Mouse (Mus musculus): Measurements from ENCODE around the gene Gorasp2.

Gene Gorasp2

DNA sequence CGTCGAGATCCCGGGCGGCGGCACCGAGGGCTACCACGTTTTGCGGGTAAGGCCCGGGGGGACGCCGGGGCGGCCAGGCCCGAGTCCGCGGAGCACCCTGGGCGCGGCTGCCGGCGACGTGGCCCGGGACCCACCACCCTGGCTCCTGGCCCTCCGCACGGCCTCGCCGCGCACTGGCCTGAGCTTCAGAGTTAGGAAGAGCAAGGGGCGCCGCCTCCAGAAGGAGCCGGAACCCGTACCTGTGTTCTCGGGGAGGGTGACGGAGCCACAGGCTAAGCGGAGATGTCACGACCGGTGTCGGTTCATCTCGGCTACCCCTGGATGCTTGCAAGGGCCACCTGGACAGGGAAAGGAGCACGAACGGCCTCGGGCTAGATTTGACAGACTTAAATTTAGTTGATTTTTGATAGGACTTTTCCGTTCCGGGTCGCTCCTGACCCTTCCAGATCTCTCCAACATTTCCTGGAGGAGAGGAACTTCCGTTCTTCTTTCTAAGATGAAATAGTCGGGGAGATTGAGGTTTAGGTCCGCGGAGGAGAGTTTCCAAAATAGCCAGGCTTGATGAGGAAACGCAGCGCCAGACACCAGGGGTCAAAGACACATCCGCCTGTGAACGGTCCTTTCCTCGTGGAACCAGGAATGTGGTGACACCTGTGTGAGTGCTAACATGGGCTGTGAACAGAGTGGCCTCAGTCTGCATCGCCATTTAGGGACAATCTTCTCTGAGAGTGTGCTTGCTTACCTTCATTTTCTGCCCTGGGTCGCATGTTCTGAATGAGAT is 529 bp downstream of the Gorasp2 start, which contains the start of gene Gm26558:
Gene Gm26558, minus strand, starts transcription at position 394 of the 781 bp plus-strand sequence.
- DNase-seq (ENCODE audit: low spot score in 2 of 2): peak in 1 of 2 experiments; percentile 15

DNA sequence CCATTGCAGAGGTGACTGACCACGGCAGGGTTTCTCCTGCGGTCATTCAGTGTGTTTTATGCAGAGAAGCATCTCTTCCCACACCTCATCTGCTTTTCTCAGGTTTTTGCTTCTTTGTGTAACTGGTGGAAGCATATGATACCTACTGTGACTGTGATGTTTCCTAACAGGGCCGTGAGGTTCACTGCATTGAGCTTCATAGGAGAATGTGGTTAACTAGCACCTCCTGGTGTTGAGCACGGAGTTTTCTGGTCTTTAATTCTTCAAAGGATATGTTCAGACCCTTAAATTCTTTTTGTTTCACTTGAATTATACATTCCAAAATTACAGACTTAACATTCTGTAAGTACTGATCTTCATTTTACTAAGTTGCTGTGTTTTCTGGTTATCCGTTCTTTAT is 2.4 kb downstream of the Gorasp2 start:
- DNase-seq (ENCODE audit: low spot score in 2 of 2): no peak

DNA sequence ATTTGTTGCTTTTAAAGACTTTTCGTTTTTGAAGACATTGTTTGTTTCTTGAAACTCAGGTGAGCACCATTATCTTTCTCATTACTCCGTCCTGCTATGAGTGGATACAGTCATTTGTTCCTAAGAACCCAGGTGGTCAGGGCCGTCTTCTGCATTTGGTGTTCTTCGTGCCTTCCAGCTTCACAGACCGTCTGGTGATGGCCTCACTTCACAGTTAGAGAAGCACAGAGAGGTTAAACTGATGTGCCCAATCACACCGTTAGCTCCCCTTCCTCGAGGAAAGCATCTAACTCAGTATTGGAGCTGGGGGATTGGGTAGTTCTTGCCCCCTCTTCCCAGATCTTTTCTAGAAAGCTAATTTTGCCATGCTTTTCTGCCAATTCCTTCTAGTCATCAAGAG is 5.6 kb downstream of the Gorasp2 start:
- no peak for DNase-seq (ENCODE audit: low spot score in 2 of 2)

DNA sequence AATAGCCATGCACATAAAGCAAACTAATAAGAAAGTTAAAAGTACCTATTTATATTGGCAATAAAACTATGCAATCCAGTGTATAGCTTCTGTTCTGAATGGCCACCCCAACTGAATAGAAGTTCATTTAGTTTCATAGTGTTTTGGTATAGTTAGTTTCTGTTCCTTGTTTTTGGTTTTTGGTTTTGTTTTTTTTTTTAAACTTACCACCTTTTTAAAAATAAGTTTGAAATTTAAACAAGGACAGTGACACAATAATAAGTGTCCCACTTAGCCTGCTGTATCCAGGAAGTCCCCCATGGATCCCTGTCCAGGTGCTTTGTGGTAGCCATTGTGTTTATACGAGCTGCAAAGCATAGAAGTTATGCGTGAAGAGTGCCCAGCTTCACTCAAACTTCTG is 7.9 kb downstream of the Gorasp2 start:
- no peak for DNase-seq (ENCODE audit: low spot score in 2 of 2)

DNA sequence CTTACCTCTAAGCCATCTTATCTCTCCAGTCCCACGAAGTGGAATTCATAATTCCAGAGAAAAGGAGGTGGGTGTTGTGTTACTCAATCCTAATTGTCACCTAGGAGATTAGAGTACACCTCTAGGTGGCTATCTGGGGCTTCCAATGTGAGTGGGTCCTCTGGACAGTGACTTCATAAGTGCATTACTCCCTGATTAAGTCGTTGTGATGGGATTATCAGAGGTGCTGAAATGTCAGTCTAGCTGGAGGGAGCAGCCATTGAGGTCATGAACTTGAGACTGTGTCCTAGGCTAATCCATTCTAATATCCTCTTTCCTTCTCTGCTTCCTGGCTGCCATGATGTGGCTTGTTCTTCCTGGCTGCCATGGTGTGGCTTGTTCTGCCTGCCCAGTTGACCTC is 8.5 kb downstream of the Gorasp2 start:
- no peak for DNase-seq (ENCODE audit: low spot score in 2 of 2)

DNA sequence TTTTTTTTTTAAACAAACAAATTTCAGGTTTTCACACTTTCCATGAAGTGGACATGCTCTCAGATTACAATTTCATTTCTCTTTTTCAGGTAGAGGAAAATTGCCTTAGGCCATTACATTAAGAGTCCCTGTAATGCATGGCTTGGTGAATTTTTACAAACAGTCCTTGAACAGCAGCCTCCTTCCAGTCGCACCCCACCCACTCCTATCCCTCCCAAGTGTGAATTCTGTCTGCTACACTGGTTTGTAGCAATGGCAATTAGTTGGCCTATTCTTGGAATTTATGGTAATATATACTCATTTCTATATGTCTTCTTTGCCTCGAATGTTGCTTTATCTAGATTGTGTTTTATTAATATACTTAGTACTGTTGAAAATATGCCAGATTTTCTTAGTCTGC is 11.1 kb downstream of the Gorasp2 start:
- DNase-seq (ENCODE audit: low spot score in 2 of 2): no peak

DNA sequence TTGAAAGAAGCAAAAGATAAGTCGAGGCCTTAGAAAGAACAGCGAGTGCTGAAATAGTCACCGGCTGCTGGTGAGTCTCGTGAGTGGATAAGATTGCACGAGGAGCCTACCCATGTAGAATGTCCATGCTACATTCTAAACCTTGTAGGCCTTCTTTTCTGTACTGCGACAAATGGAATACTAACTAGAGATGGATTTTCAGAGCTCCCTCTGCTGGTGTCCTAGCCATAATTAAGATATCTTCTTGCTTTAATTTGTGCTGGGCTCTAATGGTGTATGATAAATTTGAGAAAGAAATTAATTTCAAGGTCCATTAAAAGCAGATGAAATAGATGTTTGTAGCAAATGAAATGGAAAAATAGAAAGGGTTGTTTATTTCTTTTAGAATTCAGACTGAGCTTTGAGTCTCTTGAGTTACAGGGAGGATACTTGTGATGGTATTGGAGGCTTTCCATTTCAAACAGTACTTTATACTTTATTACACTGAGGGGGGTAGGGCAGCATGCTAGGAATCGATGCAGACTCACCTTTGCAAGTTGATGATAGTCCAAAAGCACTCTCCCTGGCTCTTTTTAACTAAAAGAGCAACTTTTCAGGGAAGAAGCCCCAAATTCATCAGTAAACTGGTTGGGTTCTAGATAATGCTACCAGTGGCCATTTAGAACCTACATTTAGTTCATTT is 12.2 kb downstream of the Gorasp2 start:
- no peak for DNase-seq (ENCODE audit: low spot score in 2 of 2)

DNA sequence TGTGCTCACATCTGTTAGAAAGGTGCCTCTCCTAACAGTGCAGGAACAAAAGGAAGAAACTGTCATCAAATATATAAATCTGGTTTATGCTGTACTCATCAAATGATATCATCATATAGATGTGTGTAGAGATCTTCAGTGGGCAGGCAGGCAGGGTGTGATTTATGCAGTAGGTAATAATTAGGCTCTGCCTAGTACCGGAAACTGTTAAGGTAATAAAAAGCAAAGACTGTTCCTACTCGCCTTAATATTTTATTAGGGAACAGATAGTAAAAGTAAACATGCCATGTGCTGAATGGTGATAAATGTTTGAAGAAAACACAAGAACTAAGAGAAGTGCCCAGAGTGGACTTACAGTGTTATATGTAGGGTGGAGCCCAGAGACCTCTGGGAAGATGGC is 20.9 kb downstream of the Gorasp2 start:
- DNase-seq (ENCODE audit: low spot score in 2 of 2): no peak

DNA sequence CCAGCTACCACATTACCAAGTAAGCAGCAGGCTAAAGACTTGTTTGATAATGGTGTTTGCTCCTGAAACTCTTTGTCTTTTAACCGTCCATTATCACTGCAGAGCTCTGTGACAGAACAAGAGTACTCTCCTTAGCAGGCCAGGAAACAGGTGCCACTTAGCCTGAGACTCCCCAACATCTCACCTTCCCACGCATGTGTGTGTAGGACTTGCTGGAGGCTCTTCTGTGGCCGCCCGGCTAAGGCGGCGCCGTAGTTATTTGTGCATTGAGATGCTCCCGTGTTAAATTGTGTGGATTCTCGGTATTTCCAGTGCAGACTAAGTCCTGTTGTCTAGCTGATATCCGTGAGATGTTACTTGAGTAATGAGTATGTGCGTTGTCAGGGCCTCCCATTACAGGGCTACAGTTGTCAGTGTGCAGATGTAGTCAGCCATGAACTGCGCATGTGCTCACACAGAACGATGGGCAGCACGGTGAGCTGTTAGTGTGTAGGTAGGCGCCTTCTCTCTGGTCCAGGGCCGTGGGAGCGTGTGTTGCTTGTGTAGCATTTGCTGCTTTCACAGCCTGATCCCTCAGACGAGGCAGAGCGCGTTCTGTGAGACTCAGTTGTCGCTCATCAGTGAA is 27.2 kb downstream of the Gorasp2 start:
- no peak for DNase-seq (ENCODE audit: low spot score in 2 of 2)

DNA sequence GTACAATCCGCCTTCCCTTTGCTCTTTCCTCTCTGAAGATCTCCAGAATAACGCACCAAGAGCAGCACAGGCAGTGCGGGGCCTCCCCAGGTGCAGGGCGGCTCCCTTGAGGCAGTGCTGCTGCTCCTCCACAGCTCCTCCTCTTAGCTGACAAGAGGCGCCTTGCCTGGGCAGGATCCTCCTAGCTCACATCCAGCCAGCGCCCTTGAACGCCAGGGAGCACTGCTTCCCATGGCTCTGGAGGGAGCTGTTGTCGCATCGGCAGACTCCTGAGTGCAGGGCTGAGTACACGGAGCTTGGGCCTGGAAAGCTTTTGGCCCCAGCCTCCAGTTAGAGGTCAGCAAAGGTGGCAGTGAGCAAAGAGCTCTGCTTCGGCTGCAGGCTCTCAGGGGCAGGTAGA is 28.8 kb downstream of the Gorasp2 start:
- no peak for DNase-seq (ENCODE audit: low spot score in 2 of 2)

DNA sequence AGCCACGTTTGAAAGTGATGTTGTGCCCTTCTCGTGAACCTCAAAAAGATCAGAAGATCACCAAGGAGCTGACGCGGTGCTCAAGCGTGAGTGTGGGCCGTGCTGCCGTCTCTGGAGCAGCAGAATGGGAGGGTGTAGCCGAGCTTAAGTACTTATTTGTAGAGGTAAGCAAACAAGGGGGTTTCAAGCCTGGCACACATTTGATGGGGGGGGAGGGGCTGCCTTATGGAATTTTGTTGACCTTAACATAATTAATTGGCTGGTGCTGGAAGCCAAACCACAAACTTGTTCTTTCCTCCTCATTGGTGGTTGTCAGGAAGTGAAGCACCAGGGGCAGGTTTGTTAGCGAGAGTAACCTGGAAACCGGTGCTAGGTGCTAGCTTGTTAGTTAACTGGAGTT is 34.3 kb downstream of the Gorasp2 start:
- no peak for DNase-seq (ENCODE audit: low spot score in 2 of 2)

DNA sequence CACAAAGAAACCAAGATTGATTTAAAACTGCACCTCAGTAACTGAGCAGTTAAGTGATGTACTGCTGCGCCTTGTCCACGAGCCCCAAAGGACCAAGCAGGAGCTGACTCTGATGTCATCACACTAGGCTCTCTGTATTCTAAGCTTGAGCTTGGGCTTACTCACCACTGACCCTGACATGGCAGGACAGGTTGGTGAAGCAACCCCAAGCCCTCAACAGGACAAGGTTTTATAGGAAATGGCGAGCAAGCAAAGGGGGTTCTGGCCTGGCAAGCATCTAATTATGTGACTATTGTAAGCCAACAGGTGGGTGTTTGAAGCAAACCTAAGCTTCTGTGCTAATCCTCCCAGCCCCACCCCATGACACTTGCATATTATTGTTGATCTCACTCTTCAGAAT is 39.5 kb downstream of the Gorasp2 start:
- DNase-seq (ENCODE audit: low spot score in 2 of 2): no peak

DNA sequence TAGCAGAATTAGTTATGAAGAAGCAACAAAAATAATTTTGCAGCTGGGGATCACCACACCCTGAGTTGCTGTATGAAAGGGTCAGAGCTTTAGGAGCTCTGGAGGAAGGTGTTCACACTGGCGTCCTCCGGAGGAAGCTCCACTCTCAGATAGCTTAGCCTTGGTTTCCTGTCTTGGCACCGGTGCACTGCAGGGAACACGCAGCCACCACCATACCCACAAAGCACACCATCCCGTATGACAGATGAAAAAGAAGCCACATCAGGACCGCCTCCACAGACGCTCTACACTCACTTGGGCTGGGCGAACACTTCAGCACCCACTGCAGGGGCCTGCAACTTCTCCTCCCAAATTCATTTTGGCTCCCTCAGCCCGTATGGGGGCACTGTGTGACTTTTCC is 40.2 kb downstream of the Gorasp2 start:
- DNase-seq (ENCODE audit: low spot score in 2 of 2): no peak

DNA sequence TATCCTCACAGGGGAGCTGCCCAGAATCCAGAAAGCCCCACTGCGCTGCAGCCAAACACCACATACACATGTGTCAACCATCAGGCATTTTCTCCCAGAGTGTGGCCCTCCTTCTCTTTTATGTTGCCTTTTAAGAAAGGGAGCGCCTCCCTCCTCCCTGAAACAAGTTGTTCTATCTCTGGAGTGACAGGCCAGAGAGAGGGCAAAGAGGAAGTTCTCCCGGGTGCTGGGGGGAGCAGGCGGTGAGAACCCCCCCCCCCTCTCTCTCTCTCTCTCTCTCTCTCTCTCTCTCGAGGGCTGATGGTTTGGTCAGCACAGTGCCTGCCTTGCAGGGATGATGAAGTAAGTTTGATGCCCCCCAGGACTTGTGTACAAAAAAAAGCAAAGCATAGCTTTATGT is 41.0 kb downstream of the Gorasp2 start:
- DNase-seq (ENCODE audit: low spot score in 2 of 2): no peak

DNA sequence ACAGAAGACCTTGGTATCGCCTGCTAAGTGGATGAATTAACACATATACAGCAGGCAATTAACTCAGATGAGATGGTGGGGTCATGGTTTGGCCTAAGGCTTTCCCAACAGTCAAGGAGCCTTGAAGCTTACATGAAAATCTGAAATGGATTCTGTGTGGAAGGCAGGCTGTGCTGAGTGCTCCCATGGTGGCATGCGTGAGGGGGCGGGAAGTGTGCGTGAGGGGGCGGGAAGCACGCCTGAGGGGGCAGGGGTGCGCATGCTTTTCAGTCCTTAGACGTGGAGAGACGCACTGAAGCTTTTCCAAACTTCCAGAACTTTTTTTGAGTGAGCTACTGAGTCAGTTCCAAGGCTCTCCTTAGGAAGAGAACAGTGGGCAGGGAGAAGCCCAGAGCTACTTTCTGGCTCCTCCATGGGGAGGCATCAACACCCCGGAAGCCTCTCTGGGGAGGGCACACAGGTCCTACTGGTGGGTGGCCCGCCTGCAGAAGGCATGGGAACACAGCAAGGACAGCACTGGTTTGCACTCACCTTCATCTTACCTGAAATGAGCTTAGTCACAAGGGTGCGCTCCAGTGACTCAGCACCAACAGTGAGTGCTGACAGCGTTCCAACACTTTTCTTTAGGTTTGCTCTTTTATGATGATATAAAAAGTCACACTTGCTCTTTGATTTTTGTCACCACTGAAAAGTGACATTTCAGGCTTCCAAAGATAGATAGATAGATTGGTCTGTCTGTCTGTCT is 47.8 kb downstream of the Gorasp2 start:
- DNase-seq (ENCODE audit: low spot score in 2 of 2): no peak

DNA sequence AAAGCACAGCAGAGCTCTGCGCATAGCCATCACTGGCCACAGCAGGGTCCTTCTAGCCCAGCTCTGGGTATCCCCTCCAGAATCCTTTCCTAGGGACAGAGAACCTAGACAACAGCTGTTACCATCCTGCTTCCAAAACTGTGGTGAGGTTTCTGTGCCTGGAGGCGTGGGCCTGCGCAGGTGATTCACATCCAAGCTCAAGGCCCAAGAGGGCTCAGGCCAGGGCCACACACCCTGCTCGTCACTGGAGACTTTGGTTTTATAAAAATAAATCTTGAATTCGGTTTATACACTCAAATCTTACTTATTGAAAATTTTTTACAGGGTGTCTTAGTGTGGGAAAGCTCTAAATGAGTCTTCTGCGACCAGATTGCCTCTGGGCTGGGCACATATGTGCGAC is 48.9 kb downstream of the Gorasp2 start:
- DNase-seq (ENCODE audit: low spot score in 2 of 2): no peak

DNA sequence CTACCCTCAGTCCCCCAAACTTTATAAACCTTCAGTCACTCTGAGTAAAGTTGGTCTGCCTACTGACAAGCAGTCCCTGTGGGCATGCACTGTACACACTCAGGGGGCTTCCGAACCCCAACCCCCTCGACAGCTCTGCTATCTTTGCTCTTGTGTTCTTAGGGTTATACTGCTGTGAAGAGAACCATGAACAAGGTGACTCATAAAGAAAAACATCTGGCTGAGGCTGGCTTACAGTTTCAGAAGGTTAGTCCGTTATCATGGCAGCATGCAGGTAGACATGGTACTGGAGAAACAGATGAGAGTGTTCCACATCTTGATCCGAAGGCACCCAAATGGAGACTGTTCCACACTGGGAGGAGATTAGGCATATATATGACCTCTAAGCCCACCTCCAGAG is 49.5 kb downstream of the Gorasp2 start:
- no peak for DNase-seq (ENCODE audit: low spot score in 2 of 2)

DNA sequence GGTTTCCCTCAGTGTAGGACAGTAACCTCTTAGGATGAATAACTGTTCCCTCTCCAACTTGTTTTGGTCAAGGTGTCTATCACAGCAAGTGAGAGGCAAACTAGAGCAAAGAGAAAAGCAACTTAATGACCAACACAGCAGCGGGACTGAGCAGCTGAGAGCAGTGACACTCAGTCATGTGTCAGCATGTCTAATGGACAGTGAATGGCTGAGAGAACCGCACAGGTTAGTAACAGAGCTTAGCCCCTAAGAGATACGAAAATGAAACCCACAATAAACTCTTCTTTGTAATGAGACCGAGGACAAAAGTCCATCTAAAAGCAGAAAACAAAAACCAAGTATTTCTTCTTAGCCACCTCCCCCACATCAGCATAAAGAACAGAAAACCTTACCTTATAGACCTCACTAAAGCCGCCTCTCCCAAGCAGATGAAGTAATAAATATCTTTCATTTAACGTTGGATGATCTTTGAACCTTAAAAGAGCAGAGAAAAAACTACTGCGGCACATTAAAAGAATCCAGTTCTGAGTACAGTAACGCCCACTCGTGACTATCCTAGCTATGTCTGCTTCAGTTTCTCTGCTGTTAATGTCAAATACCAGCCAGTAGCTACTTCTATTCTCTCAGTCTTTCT is 62.4 kb downstream of the Gorasp2 start:
- DNase-seq (ENCODE audit: low spot score in 2 of 2): no peak

DNA sequence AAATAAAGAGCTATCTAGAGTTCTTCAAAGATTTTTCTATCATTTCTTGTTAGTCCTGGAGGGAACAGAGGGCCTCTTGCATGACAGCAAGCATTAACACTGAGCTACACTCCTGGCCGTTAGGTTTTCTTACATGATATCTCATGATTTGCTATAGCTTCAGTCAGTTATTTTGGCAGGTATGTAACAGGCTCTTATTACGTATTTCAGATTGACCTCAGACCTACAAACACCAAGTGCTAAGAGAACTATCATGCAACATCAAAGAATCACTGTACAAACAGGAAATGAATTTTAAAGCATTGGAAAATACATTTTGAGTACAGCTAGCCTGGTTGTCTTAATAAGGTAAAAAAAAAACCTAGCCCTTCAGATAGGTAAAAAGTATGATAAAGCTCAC is 65.7 kb downstream of the Gorasp2 start:
- no peak for DNase-seq (ENCODE audit: low spot score in 2 of 2)

DNA sequence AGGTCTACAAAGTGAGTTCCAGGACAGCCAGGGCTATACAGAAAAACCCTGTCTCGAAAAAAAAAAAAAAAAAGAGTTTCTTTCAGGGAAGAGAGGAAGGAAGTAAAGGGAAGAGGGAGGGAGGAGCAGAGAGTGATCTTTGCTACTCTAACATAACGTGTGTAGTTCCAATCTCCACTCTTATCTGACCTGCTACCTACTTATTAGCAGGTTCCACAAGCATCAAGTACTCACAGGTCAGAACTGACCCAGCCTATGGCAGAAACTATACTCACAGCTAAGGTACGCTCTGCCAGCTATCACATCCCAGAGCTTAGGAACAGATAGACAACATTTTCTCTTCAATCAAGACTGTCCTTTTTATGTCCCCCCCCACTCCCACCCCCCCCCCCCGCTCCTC is 74.2 kb downstream of the Gorasp2 start:
- DNase-seq (ENCODE audit: low spot score in 2 of 2): no peak

DNA sequence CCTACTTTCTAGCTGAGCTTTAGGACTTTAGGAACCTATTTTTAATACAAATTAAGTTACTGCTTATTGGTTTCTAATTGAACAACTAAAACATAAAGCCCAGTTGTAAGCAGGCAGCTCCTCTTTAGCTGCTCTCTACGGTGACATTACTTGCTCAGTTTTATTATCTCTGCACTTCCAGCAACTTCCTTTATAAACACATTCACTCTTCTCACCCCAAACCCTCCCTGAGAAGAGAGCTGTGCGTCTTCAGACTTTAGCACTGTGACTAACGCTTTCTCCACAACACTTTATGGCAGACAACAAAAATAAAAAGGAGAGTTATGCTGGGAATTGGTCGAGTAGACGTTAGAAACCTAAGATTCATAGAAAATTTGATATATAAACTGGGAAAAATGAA is 74.6 kb downstream of the Gorasp2 start:
- no peak for DNase-seq (ENCODE audit: low spot score in 2 of 2)

DNA sequence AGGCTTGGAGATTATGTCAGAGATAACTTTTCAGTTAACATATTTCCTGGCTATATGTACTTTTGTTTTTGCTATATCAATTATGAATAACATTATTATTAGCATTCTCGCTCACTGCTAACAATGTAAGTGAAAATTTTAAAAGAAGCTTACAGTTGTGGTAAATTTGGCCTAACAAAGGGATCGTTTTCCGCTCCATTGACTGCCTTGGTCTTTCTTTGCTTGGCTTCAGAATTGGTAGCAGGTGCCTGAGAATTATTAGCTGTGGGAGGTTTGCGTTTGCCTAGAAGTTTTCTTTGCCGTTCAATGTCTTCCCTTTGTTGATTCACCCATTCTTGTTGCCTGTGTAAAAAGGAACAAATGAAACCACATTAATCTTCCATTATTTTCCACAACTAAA is 80.5 kb downstream of the Gorasp2 start:
- DNase-seq (ENCODE audit: low spot score in 2 of 2): no peak
